Mouse (Mus musculus) embryonic facial prominence, embryonic 15.5 days (tissue): ENCODE results near the gene Nufip2. TPM values are rescaled to one million over a fixed set of nuclear protein-coding genes. Genes with fewer than 3 reads are reported as not detected.
A peak's percentile ranks its signal among the peaks of the same experiment; 100 is the strongest.

Experiments
- ATAC-seq: fragments of 200-750 bp; cut with Nextera tagmentation; 2 replicates; pipeline ENCODE4 v1.8.0; 2017; ENCODE audit warnings: low read depth, moderate TSS enrichment; ENCODE audit not compliant: insufficient number of reproducible peaks, low FRiP score, low TSS enrichment
- H3K27ac ChIP-seq: fragments of 300-500 bp; sonication (generic); replicated peaks from 2 replicates; pipeline ENCODE4 v1.5.1; 2015; ENCODE audit warnings: mild to moderate bottlenecking, inconsistent platforms
- H3K27me3 ChIP-seq: fragments of 300-500 bp; sonication (generic); 2 replicates; pipeline ENCODE4 v1.6.1; 2015; ENCODE audit warnings: inconsistent platforms
- H3K36me3 ChIP-seq: fragments of 300-500 bp; sonication (generic); 2 replicates; pipeline ENCODE4 v1.6.1; 2015; ENCODE audit warnings: mild to moderate bottlenecking, inconsistent platforms
- H3K4me1 ChIP-seq: fragments of 300-500 bp; sonication (generic); 2 replicates; pipeline ENCODE4 v1.6.1; 2015; ENCODE audit warnings: inconsistent platforms
- H3K4me2 ChIP-seq: fragments of 300-500 bp; sonication (generic); replicated peaks from 2 replicates; pipeline ENCODE4 v1.6.1; 2015; ENCODE audit warnings: mild to moderate bottlenecking, inconsistent platforms
- H3K4me3 ChIP-seq: fragments of 300-500 bp; sonication (generic); replicated peaks from 2 replicates; pipeline ENCODE4 v1.5.1; 2015; ENCODE audit warnings: mild to moderate bottlenecking, inconsistent platforms
- H3K9ac ChIP-seq: fragments of 300-500 bp; sonication (generic); 2 replicates; pipeline ENCODE4 v1.6.1; 2015; ENCODE audit warnings: inconsistent platforms
- H3K9me3 ChIP-seq: fragments of 300-500 bp; sonication (generic); replicated peaks from 2 replicates; pipeline ENCODE4 v1.6.1; 2016; ENCODE audit warnings: inconsistent platforms
- WGBS: fragments of 180-500 bp; shearing (Covaris S2); methylation state at CpG from one replicate; pipeline ENCODE4 v1.1.7; 2015; 5-methylcytosine and 5-hydroxymethylcytosine counted together
- polyA plus RNA-seq: library from polyadenylated mRNA; unstranded; fragments of >200 nt; fragmentation: Nextera tagmentation; extraction: Ambion mirVana; gene quantifications from 2 replicates; pipeline ENCODE4 v1.2.1, GENCODE M21; 2015

Nufip2 gene
- polyA plus RNA-seq, 1 experiment from 2014 or later = 5.1 TPM

GRCm38 (mm10) chr11:77752525-77752924, 66.6 kb downstream of the Nufip2 start:
- H3K27ac ChIP-seq = no peak overlapping the region
- 71% methylated on average over 5 of the region's 5 CpGs for WGBS
- H3K36me3 ChIP-seq = no peaks in the 10 kb centered on the region
- H3K27me3 ChIP-seq = no peaks in the 10 kb centered on the region
- H3K4me1 ChIP-seq = no peaks in the 10 kb centered on the region
- H3K4me3 ChIP-seq = no peak overlapping the region
- H3K9me3 ChIP-seq = no peaks in the 10 kb centered on the region
- no peak overlapping the region for H3K4me2 ChIP-seq
- H3K9ac ChIP-seq = no peak overlapping the region
- no peak for ATAC-seq

DNA sequence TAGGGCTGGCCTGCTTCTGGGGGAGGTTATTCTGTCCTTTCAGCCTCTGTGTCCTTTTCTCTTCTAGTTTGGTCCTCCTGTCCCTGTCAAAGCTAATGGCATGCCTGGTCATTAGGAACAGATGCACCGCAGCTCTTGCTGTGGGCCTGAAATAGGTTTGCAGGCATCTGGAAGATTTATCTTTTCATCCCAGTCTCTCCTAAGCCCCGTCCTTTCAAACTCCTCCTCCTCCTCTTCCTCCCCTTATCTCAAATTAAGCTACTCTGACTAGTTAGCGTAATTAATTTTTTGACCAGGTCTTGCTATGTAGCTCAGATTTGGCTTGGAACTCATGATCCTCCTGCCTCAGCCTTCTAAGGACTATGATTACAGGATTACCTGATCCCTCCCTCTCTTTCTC, 67.5 kb downstream of the Nufip2 start:
- ATAC-seq = no peak
- no peak overlapping the region for H3K4me3 ChIP-seq
- H3K27ac ChIP-seq = no peak overlapping the region
- H3K36me3 ChIP-seq = no peaks in the 10 kb centered on the region
- H3K27me3 ChIP-seq = no peaks in the 10 kb centered on the region
- H3K4me2 ChIP-seq = no peak overlapping the region
- H3K9me3 ChIP-seq = no peaks in the 10 kb centered on the region
- 63% methylated on average over 3 of the region's 3 CpGs for WGBS
- no peak overlapping the region for H3K9ac ChIP-seq
- no peaks in the 10 kb centered on the region for H3K4me1 ChIP-seq

DNA sequence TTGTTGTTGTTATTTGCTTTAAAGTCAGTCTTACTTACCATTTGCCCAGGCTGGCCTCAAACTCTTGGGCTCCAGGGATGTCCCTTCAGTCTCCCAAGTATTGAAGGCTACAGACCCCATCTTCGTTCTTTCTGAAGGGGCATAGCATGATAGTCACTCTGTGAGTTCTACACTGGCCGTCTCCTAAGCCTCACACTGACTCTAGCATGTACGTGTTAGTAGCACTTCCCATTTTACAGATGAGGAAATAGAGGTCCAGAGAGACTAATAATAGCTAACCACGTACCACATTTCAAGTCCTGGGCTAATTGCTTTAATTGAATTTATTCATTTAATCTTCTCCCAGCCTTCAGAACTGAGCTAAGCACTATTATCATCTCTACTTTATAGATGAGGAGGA, 74.1 kb downstream of the Nufip2 start:
- 80% methylated on average over 4 of the region's 4 CpGs for WGBS
- no peak overlapping the region for H3K27ac ChIP-seq

GRCm38 (mm10) chr11:77762783-77763672, 77.1 kb downstream of the Nufip2 start, which contains the start of gene Myo18a:
Gene Myo18a (plus strand): TSS chr11:77763246.
- Histone ChIP-seq H3K9ac (peak within 1 kb of the TSS; percentile 94), H3K4me2 (peak within 1 kb of the TSS; percentile 88), H3K27ac (peak within 1 kb of the TSS; percentile 87), H3K36me3 (no peaks in the 10 kb centered on the region), H3K27me3 (no peaks in the 10 kb centered on the region; the same call in 1 of the 2 replicates), H3K9me3 (no peaks in the 10 kb centered on the region), H3K4me1 (peaks cover 36% of the 10 kb centered on the region), H3K4me3 (peak within 1 kb of the TSS; percentile 89)
- 2% methylated on average over 77 of the region's 79 CpGs for WGBS
- peak; percentile 78 for ATAC-seq

More for the DNA sequence above, 74.1 kb downstream of the Nufip2 start:
- no peaks in the 10 kb centered on the region for H3K9me3 ChIP-seq
- H3K4me1 ChIP-seq = peaks cover 17% of the 10 kb centered on the region
- H3K27me3 ChIP-seq = no peaks in the 10 kb centered on the region; the same call in 1 of the 2 replicates
- no peaks in the 10 kb centered on the region for H3K36me3 ChIP-seq
- H3K4me3 ChIP-seq = no peak overlapping the region
- no peak overlapping the region for H3K9ac ChIP-seq
- H3K4me2 ChIP-seq = no peak overlapping the region
- no peak for ATAC-seq

DNA sequence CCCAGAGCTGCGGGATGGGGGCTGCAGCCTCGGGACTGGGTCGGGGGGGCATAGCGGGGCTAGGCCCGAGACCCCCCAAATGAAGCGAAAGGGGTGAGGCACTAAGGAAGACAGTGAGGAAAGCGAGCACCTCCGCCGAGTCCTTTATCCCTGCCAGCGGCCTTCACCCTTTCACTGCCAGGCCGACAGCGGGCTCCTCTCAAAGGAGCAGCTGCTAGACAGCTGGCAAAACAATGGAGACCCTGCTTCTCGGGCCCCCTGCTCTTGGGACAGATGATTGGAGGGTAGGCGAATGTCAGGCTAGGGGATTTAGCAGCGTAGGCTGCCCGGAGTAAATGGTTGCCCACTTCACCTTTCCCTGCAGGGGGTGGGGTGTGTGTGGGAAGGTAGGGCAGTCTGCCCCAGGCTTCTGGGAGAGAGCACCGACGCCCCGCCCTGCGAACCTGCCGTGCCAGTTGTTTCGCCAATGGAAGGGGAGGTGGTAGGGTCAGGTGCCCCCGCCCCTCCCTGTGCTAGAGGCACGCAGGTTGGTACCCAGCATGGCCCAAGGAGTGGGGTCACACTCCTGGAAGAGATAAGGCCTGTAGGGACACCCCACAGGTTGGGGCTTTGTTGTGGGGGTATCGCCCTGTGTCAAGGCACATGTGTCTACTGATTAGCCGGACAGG, 77.9 kb downstream of the Nufip2 start:
- Histone ChIP-seq H3K27me3 (no peaks in the 10 kb centered on the region; the same call in 1 of the 2 replicates), H3K4me1 (peaks cover 36% of the 10 kb centered on the region), H3K27ac (peak overlapping the region; percentile 87), H3K9ac (peak overlapping the region; percentile 94), H3K4me3 (peak overlapping the region; percentile 89), H3K4me2 (peak overlapping the region; percentile 88), H3K9me3 (no peaks in the 10 kb centered on the region), H3K36me3 (no peaks in the 10 kb centered on the region)
- peak; percentile 47 for ATAC-seq
- 5% methylated on average over 26 of the region's 26 CpGs for WGBS

- Histone ChIP-seq H3K9ac (no peak overlapping the region), H3K4me3 (peak overlapping the region; percentile 89; the same call in 1 of the 2 replicates), H3K4me2 (peak overlapping the region; percentile 88), H3K4me1 (peaks cover 36% of the 10 kb centered on the region), H3K36me3 (no peaks in the 10 kb centered on the region), H3K9me3 (no peaks in the 10 kb centered on the region), H3K27me3 (no peaks in the 10 kb centered on the region; the same call in 1 of the 2 replicates), H3K27ac (no peak overlapping the region)
- WGBS = 55% methylated on average over 9 of the region's 9 CpGs
- ATAC-seq = no peak
Measured at GRCm38 (mm10) chr11:77764694-77765458, 78.9 kb downstream of the Nufip2 start.

GRCm38 (mm10) chr11:77765459-77765777, 79.5 kb downstream of the Nufip2 start:
- H3K9me3 ChIP-seq = no peaks in the 10 kb centered on the region
- no peaks in the 10 kb centered on the region for H3K36me3 ChIP-seq
- H3K4me2 ChIP-seq = no peak overlapping the region
- H3K27me3 ChIP-seq = no peaks in the 10 kb centered on the region; the same call in 1 of the 2 replicates
- peaks cover 36% of the 10 kb centered on the region for H3K4me1 ChIP-seq
- H3K9ac ChIP-seq = no peak overlapping the region
- H3K27ac ChIP-seq = no peak overlapping the region
- ATAC-seq = no peak
- WGBS = 46% methylated on average over 4 of the region's 4 CpGs
- H3K4me3 ChIP-seq = no peak overlapping the region

DNA sequence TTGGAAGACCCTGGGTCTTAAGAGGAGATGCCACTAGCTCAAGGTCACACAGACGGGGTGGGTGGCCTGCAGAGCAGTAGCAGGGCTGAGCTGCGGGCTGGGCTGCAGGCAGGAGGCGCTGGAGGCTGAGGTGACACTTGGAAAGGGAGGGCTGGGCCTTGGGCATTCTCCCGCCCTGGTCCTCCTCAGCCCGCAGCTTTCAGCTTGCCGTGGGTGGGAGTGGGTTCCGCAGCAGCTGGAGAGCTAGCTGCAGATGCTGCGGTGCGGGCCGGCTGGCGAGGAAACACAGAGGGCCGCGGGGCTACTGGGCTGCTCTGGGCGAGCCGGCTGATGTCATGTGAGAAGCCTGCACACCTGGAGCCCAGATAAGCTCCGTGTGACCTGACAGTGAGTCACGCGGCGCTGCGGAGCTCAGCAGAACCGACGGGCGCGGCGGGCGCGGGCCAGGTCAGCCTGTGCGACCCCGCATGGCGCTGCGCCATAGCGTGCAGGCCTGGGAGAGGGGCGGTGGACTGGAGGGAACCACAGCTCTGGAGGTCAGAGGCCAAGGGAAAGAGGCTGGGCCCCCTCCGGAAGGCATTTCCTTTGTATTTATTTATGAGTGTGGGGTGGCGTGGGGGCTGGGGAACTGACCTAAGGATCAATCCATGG, 80.5 kb downstream of the Nufip2 start:
- H3K27ac ChIP-seq = peak overlapping the region; percentile 39; the same call in 1 of the 2 replicates
- no peaks in the 10 kb centered on the region for H3K27me3 ChIP-seq
- ATAC-seq = 0 out of 2 replicates have a peak, but pooled peaks have one; percentile 40
- peak overlapping the region; percentile 62 for H3K4me2 ChIP-seq
- no peaks in the 10 kb centered on the region for H3K9me3 ChIP-seq
- peak overlapping the region; percentile 26; the same call in 1 of the 2 replicates for H3K9ac ChIP-seq
- peak overlapping the region; percentile 35 for H3K4me3 ChIP-seq
- 5% methylated on average over 35 of the region's 35 CpGs for WGBS
- H3K36me3 ChIP-seq = no peaks in the 10 kb centered on the region
- H3K4me1 ChIP-seq = peaks cover 36% of the 10 kb centered on the region

GRCm38 (mm10) chr11:77769496-77769895, 83.5 kb downstream of the Nufip2 start:
- Histone ChIP-seq H3K36me3 (no peaks in the 10 kb centered on the region), H3K27me3 (no peaks in the 10 kb centered on the region), H3K9me3 (no peaks in the 10 kb centered on the region), H3K27ac (no peak overlapping the region), H3K4me2 (no peak overlapping the region), H3K9ac (no peak overlapping the region), H3K4me3 (no peak overlapping the region), H3K4me1 (peaks cover 24% of the 10 kb centered on the region)
- WGBS = 82% methylated on average over 4 of the region's 4 CpGs
- ATAC-seq = no peak

DNA sequence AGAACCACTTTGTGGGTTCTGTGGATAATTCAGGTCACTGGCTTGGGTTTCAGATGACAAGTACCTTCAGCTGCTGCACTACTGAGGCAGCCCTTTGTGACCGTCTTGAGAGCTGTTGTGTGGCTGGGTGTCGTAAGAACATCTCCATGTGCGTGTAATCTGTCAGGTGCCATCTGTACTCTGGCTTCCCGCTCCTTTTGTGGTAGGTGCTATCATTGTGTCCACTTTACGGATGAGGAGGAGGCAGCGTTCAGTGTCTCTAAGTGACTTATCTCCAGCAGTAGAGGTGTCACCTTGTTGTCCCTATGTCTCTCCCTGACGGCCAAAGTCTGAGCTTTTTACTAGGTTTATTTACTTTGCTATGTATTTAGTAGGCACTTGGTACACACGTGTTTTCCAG, 84.4 kb downstream of the Nufip2 start:
- Histone ChIP-seq H3K27me3 (no peaks in the 10 kb centered on the region), H3K36me3 (no peaks in the 10 kb centered on the region), H3K4me2 (no peak overlapping the region), H3K9ac (no peak overlapping the region), H3K4me3 (no peak overlapping the region), H3K9me3 (no peaks in the 10 kb centered on the region), H3K27ac (no peak overlapping the region), H3K4me1 (peaks cover 16% of the 10 kb centered on the region)
- 84% methylated on average over 8 of the region's 8 CpGs for WGBS
- ATAC-seq = no peak
